Mouse (Mus musculus) hematopoietic multipotent progenitor cell, adult 10-12 weeks (in vitro differentiated cells): ENCODE measurements around the gene Kdelr3. TPM values are rescaled to one million over a fixed set of nuclear protein-coding genes. Genes with fewer than 3 reads are reported as not detected.

Source experiments
- polyA plus RNA-seq: library from polyadenylated mRNA; stranded (reverse); fragments of >175 nt; gene quantifications from 2 replicates; pipeline ENCODE4 v1.2.3, GENCODE M21; 2012; ENCODE audit warnings: low replicate concordance

Gene Kdelr3
- 0.08 TPM in 1 of 2 replicates, not detected in the other for polyA plus RNA-seq

DNA sequence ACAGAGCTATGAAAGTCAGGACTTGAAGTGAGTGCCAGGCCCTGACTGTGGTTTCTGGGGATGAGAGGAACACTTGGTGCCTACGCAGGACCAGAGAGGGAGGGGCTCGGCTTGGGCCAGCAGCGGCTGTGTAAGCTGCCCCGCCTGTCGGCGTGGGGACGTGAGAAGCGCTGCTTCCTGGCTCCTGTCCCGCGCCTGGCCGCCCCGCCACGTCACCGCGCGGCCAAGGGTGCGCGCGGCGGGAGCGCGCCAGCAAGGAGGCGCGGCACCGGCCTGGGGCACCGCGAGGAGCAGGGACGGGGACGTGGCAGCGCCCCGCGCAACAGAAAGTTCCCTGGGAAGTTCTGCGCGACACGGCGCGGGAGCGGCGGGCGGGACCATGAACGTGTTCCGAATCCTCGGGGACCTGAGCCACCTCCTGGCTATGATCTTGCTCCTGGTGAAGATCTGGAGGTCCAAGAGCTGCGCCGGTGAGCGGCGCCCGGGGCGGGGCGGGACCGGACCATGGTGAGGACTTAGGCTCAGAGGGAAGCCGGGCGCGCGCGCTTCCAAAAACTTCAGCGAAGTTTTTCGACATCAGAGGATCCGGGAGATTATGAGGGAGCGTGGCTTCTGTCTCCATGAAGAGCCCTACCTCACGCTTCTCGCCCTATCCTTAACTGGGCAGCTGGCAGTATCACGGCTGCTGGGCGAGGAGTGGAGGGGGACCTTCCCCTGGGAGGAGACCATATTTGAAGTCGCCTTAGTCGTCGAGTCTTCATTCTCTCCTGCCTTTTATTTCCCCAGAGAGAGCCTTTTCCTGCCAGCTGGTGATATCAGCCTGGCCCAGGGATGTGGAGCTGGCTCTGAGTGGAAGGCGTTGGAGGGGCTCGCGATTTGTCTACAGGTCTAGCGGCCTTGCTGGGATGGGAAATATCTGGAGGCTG lies at the start of gene Kdelr3:
Kdelr3 (plus strand) TSS at position 241 of the 926 bp plus-strand sequence.

DNA sequence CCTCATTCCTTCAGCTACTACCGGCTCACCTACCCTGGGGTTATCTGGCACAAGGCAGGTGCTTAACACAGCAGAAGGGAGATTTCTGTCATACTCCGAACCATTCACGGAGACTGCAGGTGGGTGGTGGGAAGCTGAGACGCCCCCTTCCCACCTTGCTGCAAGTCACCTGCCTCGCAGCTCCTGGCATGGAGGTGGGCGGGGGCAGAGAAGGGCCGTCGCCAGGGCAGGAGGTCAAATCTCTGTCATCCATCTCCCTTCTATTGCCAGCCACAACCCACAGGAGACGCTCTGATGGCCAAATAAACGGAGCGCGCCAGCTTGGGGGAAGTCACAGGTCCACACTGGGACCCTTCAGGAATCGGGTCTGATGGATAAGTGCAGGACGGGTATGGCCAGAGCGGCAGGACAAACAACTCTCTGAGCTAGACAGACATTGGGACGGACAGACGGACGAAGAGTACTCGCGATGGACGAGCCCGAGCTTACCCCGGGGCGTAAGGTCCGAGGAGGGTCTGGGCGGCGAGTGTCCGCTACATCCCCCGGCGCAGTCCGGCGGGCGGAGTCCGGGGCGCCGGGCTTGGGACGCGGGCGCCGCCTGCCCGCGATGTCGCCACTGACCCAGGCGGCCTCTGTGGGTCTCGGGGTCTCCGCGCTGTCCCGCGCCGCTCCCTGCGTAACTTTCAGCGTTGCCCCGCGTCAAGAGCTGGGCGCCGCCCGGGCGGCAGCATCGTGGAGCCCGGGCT lies 11.3 kb upstream of the Kdelr3 start, which contains the start of gene Kcnj4:
Kcnj4 (minus strand) TSS at position 535 of the 746 bp plus-strand sequence.

DNA sequence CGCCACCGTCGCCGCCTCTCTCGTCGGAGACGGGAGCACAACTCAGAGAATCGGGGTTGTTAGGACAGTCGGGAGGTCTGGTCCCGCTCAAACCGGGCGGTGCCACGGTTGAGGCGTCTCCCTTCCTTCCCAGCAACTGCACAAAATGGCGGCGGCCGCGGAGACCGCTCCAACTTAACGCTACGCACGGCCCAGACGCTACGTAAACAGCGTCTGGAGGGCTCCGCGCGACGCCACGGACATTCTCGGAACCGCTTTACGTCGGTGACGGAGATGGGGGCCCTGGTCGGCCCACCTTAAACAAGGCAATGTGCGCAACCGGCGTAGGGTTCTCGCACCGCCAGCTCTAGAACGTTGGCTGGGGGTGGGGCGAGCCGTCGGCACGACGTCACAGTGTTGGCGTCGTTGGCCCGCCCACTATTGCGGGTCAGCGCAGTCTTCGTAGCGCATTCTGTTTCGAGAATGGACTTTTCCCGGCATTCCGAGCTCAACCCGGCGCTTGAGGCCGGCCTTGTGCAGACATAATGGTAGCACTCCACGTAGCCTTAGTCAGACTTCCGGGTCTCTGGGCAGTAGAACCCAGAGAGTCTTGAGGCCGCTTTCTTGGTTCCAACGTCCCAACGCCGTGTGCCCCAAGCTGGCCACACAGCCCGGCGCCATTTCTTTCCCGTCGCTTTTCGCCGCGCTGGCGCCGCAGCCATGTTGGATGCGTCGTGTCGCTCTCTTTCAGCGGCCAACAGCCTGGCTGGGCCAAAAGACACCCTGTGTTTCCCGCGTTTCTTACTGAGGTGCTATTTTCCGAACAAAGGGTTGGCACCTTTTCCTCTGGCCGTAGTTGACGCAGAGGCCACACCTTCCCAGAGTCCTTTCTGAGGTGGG lies 30.4 kb downstream of the Kdelr3 start, which contains the start of gene Ddx17:
Ddx17 (minus strand) TSS at position 332 of the 879 bp plus-strand sequence.

Other genes with a start within 250 kb of the Kdelr3 start
- gene Baiap2l2, start 230.9 kb upstream of the Kdelr3 start, polyA plus RNA-seq, result 0.15 and 0.98 TPM in 2 replicates
- gene Pla2g6, start 188.0 kb upstream of the Kdelr3 start, polyA plus RNA-seq, result 21.1 and 30.1 TPM in 2 replicates
- gene Maff, start 169.8 kb upstream of the Kdelr3 start, polyA plus RNA-seq, result 0.83 and 3.1 TPM in 2 replicates
- gene Tmem184b, start 112.8 kb upstream of the Kdelr3 start, polyA plus RNA-seq, result 128 and 258 TPM in 2 replicates
- 35.8 and 87.8 TPM in 2 replicates for gene Csnk1e, start 60.8 kb upstream of the Kdelr3 start, polyA plus RNA-seq
- gene Kcnj4, start 11.2 kb upstream of the Kdelr3 start, polyA plus RNA-seq, result not detected in 2 replicates
- 92.9 and 168 TPM in 2 replicates for gene Ddx17, start 30.3 kb downstream of the Kdelr3 start, polyA plus RNA-seq
- not detected in 2 replicates for gene Dmc1, start 88.7 kb downstream of the Kdelr3 start, polyA plus RNA-seq
- gene Fam227a, start 142.5 kb downstream of the Kdelr3 start, polyA plus RNA-seq, result 0.11 and 0.62 TPM in 2 replicates
- 33.7 and 37.4 TPM in 2 replicates for gene Cby1, start 142.8 kb downstream of the Kdelr3 start, polyA plus RNA-seq
- 59.5 and 61.4 TPM in 2 replicates for gene Tomm22, start 154.4 kb downstream of the Kdelr3 start, polyA plus RNA-seq
- gene Josd1, start 171.5 kb downstream of the Kdelr3 start, polyA plus RNA-seq, result 11.0 and 24.6 TPM in 2 replicates
- 74.4 and 157 TPM in 2 replicates for gene Gtpbp1, start 174.4 kb downstream of the Kdelr3 start, polyA plus RNA-seq
- gene Sun2, start 226.1 kb downstream of the Kdelr3 start, polyA plus RNA-seq, result 323 and 388 TPM in 2 replicates